Mouse (Mus musculus) CD4-positive helper T cell, adult 2 months (primary cell): ENCODE results near the gene Psmb7.
A peak's percentile ranks its signal among the peaks of the same experiment; 100 is the strongest.

Source experiments
- DNase-seq: peaks from one replicate; pipeline ENCODE4 v3.0.0-alpha.2; 2012; ENCODE audit warnings: low read depth, missing footprints, low spot score

Gene Psmb7

DNA sequence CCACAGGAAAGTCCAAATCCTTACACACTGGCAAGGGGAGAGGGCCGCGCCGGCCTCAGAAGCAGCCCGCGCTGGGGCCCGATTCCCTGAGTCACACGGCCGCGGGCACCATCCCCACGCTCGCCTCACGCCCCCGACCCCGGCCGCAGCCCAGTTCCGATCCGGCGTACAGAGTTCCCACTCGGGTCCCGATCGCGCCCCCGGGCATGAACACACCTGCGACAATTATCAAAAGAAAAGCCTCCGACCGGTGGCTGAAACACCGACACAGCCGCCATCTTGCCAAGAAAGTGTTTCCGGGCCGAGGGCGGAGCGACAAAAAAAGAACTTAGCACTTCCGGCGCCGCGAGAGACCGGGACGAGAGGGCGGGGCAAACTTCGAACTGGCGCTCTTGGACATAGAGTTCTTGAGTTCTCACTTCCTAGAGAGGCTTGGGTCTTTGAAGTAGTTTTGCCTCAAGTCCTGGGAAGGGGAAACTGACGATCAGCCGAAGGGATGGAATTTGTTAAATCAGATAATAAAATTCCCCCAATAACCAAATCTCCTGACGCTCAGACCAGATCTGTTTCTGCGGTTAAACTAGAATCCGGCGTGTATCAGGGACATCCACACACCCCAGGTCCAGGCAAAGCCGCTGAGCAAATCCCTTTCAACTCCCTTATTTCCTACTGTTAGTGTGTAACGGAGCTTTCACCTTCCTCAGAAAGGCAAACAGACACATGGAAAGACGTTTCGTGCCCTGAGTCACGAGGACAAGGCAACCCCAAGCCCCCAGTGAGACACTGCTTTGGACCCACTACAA is at the start of gene Psmb7:
Gene Psmb7 (minus strand): TSS at position 463 of the 803 bp plus-strand sequence.
- peak; percentile 93 for DNase-seq

DNA sequence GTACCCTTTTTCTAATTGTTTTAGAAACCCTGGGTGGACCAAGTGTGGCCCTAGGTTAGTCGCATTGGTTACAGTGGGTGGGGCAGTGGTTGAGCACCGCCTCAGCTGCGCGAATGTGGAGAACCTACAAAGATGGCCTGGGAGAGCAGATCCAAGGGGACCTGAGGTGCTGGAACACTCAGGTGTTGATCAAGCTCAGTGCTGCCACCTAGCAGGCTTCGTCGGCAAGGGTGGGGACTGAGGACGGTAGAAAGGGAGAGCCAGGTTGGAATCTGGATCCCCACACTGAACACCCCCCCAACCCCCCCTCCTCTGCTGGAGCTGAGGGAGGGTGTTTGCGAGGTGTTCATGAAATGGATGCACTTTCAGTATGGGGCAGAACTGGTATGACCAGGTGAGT is 47.7 kb upstream of the Psmb7 start:
- no peak for DNase-seq

DNA sequence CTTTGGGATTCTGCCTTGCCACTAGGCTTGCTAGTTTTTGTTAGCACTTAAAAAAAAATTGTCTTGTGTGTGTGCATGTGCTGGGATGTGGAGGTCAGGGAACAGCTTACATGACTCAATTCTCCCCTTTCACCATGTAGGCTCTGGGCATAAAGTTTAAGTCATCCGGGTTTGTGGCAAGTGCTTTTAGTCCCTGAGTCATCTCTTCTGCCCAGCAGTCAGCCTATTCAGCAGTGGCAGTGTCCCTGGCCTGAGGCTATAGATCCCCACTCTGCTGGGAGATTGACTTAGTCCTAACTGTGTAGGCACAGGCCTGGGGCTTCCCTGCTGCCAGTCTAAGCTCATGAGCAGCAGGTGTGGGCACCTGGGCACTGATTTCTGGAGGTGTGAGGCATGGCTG is 46.0 kb upstream of the Psmb7 start:
- no peak for DNase-seq

DNA sequence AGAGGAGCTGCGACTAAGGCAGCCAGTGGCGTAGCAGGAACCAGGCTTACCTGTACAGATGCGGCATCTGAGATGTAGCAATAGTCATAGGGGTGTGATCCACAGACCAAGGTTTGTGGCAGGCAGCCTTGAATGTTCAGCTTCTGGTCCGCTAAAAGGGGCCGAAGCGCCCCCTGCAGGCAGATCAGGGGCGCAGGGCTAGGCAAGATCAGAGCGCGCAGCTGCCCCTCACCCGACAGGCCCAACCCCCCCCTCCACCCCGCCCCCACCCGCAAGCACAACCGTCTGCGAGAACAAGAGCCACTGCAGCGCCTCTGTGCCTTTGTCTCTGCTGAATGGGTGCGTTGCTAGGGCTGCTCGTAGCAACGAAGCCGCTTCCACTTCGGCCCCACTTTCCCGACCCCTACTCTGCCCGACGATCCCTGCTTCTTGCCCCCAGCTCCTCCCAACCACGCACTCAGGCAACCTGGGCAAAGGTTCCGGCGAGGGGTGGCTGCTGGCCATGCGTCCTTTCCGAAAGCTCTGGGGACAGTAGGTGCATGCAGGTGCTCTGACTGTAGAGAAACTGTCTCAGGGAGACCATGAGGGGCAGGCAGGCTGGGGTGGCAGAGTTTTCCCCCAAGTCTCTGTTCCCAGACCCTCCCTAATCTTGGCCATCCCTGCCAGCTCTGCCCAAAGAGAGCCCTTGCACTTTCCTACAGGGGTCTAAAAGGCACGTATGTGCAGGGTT is 45.1 kb upstream of the Psmb7 start:
- no peak for DNase-seq

DNA sequence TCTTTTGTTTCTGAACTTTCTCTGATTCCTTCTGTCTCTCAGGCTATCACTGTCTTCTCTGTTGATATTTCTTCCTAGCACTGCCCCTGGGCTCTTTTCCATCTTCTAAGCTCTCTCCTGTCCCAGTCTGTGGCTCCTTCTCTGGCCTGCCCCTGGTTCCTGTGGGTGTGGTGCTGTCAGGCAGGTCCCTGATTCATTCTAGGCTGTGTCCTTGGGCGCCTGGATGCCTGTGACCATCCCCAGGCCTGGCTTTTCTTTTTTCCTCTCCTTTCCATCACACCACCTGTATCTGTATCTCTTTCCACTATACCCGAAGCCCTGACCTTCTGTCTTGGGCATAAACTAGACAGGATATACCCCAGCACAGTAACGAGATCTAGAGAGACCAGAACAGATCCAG is 41.9 kb upstream of the Psmb7 start:
- DNase-seq = no peak

DNA sequence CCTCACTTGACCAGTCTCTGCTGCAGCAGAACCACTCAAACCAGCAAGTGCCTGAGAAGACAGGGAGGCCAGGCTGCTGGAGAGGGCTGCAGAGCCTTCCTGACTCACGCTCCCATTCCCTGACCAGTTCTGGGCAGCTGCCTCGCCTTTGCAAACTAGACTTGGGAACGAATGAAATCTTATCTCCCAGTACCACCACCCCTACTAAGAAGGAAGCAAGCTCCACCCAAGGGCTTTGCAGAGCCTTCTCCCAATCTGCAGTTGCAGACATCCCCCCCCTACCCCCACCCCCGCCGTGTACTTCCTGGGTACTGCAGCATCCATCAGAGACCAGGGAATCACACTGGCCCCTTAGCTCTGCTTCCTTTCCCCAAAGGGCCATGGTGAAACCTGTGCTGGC is 39.2 kb upstream of the Psmb7 start:
- DNase-seq = no peak

DNA sequence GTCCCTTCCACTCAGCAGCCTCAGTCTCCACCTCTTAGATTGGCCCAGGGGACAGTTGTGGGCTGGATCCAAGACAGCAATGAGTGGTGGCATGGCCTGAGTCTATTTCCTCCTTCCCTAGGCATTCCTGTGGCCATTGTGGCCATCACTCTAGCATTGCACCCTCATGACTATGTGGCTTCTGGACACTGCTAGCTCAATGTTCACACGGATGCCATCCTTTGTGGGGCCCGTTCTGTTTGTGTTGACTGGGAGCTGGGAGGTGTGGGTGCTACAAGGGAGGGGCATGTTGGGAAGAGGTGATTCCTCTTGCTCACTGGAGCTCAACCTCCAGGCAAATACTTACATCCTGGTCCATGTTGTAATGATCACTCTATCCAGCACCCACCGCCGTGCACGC is 38.3 kb upstream of the Psmb7 start:
- no peak for DNase-seq

DNA sequence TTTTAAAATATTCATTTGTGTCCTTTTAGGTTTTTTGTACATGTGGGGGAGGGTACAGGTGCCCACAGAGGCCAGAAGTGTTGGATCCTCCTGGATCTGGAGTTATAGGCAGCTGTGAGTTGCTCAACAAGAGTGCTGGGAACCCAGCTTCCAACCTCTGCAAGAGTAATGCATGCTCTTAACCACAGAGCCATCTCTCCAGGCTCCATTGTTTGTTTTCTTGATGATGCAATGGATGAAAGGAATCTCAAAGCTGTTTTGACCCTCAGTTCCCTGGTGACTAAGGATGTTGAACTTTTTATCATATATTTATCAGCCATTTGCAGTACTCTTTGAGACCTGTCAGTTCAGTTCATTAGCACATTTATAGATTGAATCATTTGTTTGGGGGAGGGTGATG is 35.1 kb upstream of the Psmb7 start:
- DNase-seq = no peak

DNA sequence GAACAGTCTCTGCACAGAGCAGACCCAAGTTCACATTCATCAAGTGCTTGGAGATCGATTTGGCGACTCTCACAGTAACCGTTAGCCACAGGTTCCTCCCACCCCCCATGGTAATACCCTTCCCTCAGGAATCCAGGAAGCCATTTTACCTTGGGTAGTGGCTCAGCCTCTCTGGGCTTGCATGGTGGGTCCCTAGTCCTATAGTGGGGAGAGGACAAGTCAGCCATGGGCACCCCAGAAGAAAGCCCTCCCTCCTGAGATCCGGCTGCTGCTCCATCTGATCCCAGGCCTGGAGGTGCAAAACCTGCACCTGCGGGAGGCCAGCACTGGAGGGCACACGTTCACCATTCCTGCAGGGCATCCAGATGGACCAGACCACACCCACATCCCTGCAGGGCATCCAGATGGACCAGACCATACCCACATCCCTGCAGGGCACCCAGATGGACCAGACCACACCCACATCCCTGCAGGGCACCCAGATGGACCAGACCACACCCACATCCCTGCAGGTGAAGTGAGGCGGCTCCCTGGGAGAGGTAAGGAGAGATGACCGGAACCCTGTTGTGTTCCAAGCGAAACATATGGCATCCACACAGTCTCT is 31.6 kb upstream of the Psmb7 start:
- no peak for DNase-seq

DNA sequence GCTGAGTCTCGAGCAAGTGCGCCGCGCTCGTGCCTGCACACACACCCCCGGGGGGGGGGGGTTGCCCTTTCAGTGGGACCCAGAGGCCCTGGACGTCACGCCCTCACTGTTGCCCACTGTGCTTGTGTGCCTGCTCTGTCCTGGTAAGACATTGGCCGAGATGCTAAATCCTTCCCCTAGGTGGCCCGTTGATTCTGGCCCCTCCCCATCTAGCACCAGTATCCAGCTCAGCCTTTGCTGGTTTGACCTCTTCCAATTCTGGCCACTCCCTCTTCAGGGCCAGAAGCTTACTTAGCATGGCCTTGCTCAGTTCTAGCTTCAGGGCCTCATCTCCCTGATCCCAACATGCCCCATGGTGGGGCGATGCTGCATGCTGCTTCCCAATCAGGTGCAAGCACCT is 28.6 kb upstream of the Psmb7 start:
- DNase-seq = no peak

DNA sequence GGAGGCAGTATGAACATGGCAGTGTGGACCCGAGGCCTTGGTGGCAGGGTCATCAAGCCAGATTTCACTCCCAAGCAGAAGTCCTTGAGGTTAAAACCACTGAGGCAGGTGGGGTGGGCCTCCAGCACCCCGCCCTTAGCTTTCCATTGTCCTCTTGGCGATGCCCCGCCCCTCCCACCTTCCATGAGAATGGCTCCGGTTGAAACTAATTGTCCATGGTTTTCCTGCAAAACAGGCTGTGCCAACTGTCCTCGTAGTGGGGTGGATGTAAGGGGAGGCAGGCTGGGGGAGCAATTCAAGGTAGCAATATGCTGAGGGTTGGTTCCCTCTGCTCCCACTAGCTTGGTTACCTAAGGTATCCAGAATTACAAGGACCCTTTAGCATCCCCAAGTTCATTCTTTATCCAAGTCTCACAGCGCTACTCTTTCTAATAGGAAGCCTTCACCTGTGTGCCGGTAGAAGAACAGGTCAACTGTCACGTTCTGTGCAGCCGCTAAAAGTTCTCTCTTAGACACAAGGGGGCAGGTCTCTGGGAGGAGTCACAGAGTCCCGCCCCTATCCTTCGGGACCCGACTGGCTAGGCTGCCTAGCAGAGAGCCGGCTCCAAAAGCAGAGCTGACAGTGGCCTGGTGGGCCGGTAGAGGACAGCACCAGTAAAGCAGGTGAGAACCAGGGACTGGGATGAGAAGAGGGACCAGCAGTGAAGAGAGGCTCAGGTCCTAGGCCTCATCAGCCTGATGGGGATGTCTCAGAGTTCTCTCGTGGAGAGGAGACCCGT is 25.1 kb upstream of the Psmb7 start:
- no peak for DNase-seq

DNA sequence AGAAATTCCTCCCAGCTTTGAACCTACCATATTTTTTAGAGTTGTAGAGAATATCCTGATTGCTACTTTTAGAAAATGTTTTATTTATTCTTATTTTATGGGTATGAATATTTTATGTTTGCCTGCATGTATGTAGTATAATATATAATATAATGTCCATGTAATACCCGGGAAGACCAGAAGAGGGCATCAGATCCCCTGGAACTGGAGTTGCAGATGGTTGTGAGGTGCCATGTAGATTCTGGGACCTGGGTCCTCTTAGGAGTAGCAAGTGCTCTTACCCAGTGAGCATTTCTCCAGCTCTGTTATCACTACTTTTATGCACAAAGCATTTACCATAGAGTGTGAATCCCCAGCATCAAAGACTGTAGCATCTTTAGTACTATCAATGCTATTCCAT is 17.5 kb upstream of the Psmb7 start:
- no peak for DNase-seq

DNA sequence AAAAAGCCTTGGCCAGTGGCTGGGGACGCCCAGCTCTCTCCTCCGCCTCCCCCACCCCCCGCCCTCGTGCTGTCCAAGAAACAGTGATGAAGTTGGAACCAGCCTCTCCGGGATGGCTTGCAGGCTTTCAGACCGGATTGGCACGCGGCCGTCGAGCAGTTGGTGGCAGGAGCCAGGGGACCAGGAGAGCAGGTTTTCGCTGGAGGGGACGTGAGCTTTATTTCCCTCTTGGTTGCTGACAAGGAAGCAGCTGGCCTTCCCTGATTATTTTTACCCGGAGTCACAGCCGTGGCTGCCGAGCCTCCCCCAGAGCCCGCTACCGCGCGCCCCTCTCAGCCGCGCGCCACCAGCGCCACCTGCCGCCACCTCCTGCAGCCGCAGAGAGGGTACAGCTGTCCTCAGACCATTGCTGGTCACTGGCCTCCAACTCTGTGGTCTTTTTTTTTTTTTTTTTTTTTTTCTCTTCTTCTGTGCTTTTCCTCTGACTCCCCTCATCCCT is 14.5 kb upstream of the Psmb7 start:
- peak; percentile 16 for DNase-seq

DNA sequence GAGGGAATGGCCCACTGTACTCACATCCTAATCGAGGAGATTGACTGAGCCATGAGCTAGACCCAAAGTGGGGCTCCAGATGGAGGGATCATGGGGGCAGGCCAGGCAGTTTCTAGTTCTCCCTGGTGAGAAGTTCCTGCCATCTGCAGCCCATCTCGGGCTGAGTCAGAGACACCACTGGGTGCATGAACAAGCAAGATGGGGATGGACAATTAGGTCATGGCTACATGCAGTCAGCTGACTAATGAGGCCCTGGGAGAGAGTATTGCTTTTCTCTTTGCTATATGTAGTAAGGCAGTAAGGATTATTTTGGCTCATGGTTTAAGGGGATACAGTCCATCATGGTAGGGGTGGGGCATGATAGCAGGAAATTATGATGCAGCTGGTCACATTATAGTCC is 9.8 kb upstream of the Psmb7 start:
- no peak for DNase-seq

DNA sequence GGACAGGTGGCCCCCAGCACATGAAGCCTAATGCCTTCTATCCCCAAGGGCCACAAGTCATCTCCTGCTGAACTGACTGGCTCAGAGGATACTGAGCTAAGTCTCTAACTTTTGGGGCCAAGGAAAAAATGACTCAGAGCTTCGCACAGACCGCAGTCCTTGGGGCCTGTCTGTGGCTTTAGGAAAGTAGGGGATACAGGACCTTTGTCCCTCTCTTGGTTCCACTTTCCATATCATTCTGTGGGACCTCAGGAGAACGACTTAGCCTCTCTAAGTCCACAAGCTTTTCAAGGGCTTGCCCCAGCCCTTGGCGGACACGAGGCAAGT is 9.4 kb upstream of the Psmb7 start:
- DNase-seq = no peak

DNA sequence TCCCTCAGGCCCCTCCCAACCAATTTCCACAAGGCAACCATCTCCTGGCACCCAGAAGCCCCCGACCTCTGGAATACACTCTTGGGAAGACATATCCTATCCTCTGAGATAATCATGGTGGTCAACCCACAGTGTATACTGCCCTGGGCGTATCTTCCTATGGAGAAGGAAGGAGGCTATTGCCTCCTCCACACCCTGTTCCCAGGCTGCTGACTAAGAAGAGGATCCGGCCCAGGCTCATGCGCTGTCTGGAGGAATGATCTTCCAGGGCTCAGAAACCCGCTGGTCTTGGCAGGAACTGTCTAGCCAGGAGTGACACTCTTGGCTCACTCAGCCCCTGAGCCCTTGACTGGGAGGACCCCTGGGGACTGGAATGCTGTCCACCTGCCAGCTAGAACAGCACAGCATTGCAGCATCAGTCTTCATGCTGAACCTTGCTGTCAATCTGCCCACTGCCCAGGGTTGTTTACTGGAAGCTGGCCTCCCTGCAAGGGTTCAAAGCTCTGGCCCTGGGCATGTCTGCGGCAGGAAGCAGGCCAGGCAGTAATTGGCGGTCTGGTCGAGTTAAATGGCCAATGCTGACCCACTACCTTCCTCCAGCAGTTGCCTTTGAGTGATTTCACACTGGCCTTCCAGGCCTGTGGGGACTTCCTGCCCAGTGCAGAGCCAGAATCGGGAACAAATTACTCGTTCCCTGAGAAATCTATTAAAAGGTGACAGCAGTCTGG is 8.8 kb upstream of the Psmb7 start:
- no peak for DNase-seq

DNA sequence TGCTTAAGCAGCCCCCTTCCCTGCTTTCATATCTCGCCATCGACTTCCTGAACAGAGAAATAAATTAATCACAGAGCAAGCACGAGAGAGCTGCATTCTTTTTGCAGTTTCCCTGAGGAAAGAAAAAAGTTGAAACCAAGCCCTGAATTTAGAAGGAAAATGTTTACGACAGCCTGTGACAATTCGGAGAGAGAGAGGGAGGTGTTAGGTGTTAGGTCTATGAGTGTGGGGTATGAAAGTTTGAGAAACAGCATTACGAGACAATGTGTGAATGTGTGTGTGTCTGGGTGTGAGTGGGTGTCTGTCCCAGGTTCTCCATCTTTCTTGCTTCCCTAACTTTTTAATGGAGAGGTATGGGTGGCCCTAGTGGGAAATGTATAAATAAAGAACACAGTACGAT is 8.2 kb upstream of the Psmb7 start:
- no peak for DNase-seq

DNA sequence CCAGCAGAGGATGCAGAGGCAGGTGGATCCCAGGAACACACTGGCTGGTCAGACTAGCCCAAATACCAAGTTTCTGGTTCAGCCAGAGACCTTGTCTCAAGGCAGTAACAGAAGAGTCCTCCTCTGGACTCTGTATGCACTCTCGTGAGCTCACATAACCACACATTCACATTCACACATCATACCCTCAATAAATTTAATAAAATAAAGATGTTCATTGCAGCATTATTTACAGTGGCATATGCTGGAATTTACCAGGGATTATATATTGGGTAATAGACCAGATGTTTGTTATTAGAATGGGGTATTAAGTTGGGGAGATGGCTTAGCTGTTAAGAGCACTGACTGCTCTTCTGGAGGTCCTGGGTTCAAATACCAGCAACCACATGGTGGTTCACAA is 6.5 kb upstream of the Psmb7 start:
- DNase-seq = no peak

DNA sequence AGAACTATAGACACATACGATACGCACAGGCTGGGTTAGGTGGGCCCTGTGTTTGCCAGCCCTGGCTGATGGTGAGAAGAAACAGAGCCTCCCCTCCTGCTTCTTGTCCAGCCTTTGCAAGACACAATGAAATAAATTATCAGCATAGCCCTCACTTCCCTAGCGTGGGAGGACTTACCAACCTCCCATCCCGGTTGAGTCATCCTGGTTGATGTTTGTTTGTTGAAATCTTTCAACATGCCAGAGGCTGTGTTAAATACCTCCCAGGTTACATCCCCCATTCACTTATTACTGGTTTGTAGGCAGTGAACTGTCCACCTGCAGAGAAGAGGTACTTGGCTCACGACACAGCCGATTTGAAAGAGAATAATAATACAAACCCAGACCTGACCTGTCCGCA is 3.8 kb upstream of the Psmb7 start:
- DNase-seq = no peak

DNA sequence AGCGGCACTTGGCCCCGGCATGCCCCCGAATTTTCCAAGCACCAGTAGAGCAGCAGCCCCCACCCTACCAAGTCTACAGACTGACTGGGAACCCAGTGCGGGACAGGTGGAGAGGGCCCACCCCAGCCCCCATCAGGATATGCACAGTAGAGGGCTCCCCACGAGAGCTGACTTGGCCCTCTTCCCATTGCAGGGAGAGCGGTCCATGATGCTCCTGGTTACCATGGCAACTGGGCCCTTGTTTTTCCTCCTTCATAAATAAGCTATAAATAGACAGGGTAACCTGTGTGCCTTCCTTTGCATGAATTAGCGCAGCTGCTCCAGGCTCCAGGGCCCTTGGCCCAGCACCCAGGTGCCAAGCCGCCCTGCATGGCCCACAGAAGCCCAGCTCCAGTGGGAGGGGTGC is 3.3 kb upstream of the Psmb7 start:
- no peak for DNase-seq

DNA sequence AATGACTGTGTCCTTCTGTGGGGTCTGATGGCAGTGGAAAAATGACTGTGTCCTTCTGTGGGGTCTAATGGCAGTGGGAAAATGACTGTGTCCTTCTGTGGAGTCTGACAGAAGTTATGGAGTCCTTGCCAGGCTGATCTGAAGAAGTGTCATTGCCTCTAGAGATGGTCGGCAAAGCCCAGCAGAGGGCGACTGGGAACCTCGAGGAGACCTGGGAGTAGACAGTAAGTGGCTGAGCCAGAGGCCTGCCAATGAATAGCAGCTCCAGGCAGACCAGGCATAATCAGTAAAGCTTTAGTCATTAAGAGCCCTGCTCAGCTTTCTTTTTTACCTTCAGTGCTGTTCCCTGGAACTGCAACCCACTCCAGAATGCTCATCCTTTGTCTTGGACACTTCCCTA is 2.0 kb upstream of the Psmb7 start:
- peak; percentile 45 for DNase-seq
